ENCODE assay signal across 14 mouse cellular contexts in genomic region chr10:43279637-43280288, GRCm38 (mm10). TPM values are rescaled to one million over a fixed set of nuclear protein-coding genes. Genes with fewer than 3 reads are reported as not detected.
DNase-seq lines count a peak whose midpoint lies in the region; ATAC-seq and TF ChIP-seq lines count a peak whose summit lies in the region.
"Had no signal": no experiment of that assay in that cellular context is flagged by ENCODE, and none has a peak within 500 bp of the region (broad histone marks: within the 10 kb centered on the region; RNA-seq: fewer than 3 reads in every experiment).

No protein-coding gene starts in this region.

- no peak for TF ChIP-seq POLR2A in brain, embryonic 14.5 days (IDR thresholded peaks at IDR 0.05; ENCODE audit: borderline replicate concordance, extremely low read depth, insufficient read depth, insufficient read length, poor library complexity, severe bottlenecking)

- no peak for ATAC-seq in forebrain, embryonic 15.5 days (replicated peaks)
- ATAC-seq in midbrain, embryonic 15.5 days (replicated peaks): no peak
- ATAC-seq in kidney, embryonic 15.5 days (replicated peaks; ENCODE audit: low FRiP score): no peak
- ATAC-seq: inflammation-experienced regulatory T-cells, adult 6 months had no signal

- no peak overlapping the region for H3K4me3 ChIP-seq in forebrain, embryonic 15.5 days
- H3K4me3 ChIP-seq in forebrain, embryonic 10.5 days: no peak overlapping the region
- H3K4me3 ChIP-seq in midbrain, embryonic 15.5 days: no peak overlapping the region
- H3K4me3 ChIP-seq in kidney, embryonic 15.5 days (replicated peaks): no peak overlapping the region
- H3K4me3 ChIP-seq: heart, adult 2 months had no signal

- H3K9ac ChIP-seq in forebrain, embryonic 15.5 days (replicated peaks): no peak overlapping the region
- no peak overlapping the region for H3K9ac ChIP-seq in midbrain, embryonic 15.5 days
- no peak overlapping the region for H3K9ac ChIP-seq in kidney, embryonic 15.5 days
- H3K9ac ChIP-seq: liver, embryonic 14.5 days had no signal

- no peak for DNase-seq in forebrain, embryonic 10.5 days (ENCODE audit: extremely low spot score, low spot score)
- peak; percentile 17 for DNase-seq in left cerebral cortex, adult 11 months (ENCODE audit: low spot score)
- DNase-seq in left cerebral cortex, adult 8-10 months (ENCODE audit: low spot score in 2 of 2): no peak
- peak; percentile 44 for DNase-seq in brain, embryonic 14.5 days (ENCODE audit: low read depth)
- no peak for DNase-seq in gastrocnemius, postnatal 14 days
- DNase-seq: cerebellum, adult 11-12 months; heart, adult 2 months; lung, postnatal 10 days; thymus, adult 18-20 months had no signal

- H3K27ac ChIP-seq in forebrain, embryonic 15.5 days (replicated peaks): peak overlapping the region; percentile 79
- no peak overlapping the region for H3K27ac ChIP-seq in forebrain, embryonic 10.5 days
- H3K27ac ChIP-seq in midbrain, embryonic 15.5 days: peak overlapping the region; percentile 69
- no peak overlapping the region for H3K27ac ChIP-seq in kidney, embryonic 15.5 days
- H3K27ac ChIP-seq: heart, adult 2 months; liver, embryonic 14.5 days had no signal

- no peaks in the 10 kb centered on the region for H3K27me3 ChIP-seq in forebrain, embryonic 15.5 days
- no peaks in the 10 kb centered on the region for H3K27me3 ChIP-seq in forebrain, embryonic 10.5 days (ENCODE audit: poor library complexity, severe bottlenecking)
- H3K27me3 ChIP-seq in midbrain, embryonic 15.5 days (replicated peaks): no peaks in the 10 kb centered on the region
- H3K27me3 ChIP-seq in kidney, embryonic 15.5 days: no peaks in the 10 kb centered on the region

- no peak overlapping the region for H3K4me2 ChIP-seq in forebrain, embryonic 15.5 days (replicated peaks)
- H3K4me2 ChIP-seq in midbrain, embryonic 15.5 days: no peak overlapping the region
- H3K4me2 ChIP-seq in kidney, embryonic 15.5 days: no peak overlapping the region

- TF ChIP-seq CTCF in brain, embryonic 14.5 days (IDR thresholded peaks at IDR 0.05; ENCODE audit: borderline replicate concordance, extremely low read depth, insufficient read depth, insufficient read length): no peak

- 62% methylated on average over 5 of the region's 5 CpGs for WGBS in forebrain, embryonic 15.5 days
- 92% methylated on average over 5 of the region's 5 CpGs for WGBS in forebrain, embryonic 10.5 days
- 62% methylated on average over 5 of the region's 5 CpGs for WGBS in midbrain, embryonic 15.5 days
- WGBS in kidney, embryonic 15.5 days: 82% methylated on average over 5 of the region's 5 CpGs

- intact Hi-C loops in gastrocnemius, postnatal 14 days (cut with DNase I; ENCODE audit: low total_unique reads): no loop called here

- no peaks in the 10 kb centered on the region for H3K9me3 ChIP-seq in forebrain, embryonic 15.5 days
- no peaks in the 10 kb centered on the region for H3K9me3 ChIP-seq in forebrain, embryonic 10.5 days
- H3K9me3 ChIP-seq in midbrain, embryonic 15.5 days: no peaks in the 10 kb centered on the region
- H3K9me3 ChIP-seq in kidney, embryonic 15.5 days (replicated peaks): no peaks in the 10 kb centered on the region

- H3K4me1 ChIP-seq in forebrain, embryonic 15.5 days: peaks cover 22% of the 10 kb centered on the region
- H3K4me1 ChIP-seq in forebrain, embryonic 10.5 days: peaks cover 17% of the 10 kb centered on the region
- peaks cover 13% of the 10 kb centered on the region; the same call in 1 of the 2 replicates for H3K4me1 ChIP-seq in midbrain, embryonic 15.5 days
- H3K4me1 ChIP-seq in kidney, embryonic 15.5 days: peaks cover 4% of the 10 kb centered on the region; the same call in 1 of the 2 replicates

- no peaks in the 10 kb centered on the region for H3K36me3 ChIP-seq in forebrain, embryonic 15.5 days
- no peaks in the 10 kb centered on the region for H3K36me3 ChIP-seq in forebrain, embryonic 10.5 days (replicated peaks)
- H3K36me3 ChIP-seq in midbrain, embryonic 15.5 days (replicated peaks): no peaks in the 10 kb centered on the region
- H3K36me3 ChIP-seq in kidney, embryonic 15.5 days: no peaks in the 10 kb centered on the region

RNA-seq across cellular contexts. Expression of gene Pdss2, which starts 58.5 kb away (rescaled TPM):
- polyA plus RNA-seq in forebrain, embryonic 15.5 days (2015; fragmentation: Nextera tagmentation; extraction: Ambion mirVana): 15.1 and 16.1 TPM in 2 replicates
- polyA plus RNA-seq in forebrain, embryonic 10.5 days (2016; fragmentation: Nextera tagmentation; extraction: Ambion mirVana): 17.1 and 17.2 TPM in 2 replicates
- 10 to 100 TPM; 17.9 to 23.9 (median 19.2) TPM for total RNA-seq in left cerebral cortex, adult 8-10 months (2022)
- 12.3 and 12.6 TPM in 2 replicates for polyA plus RNA-seq in brain, embryonic 14.5 days (2012; rRNA removed)
- 17.4 and 17.6 TPM in 2 replicates for polyA plus RNA-seq in midbrain, embryonic 15.5 days (2015; fragmentation: Nextera tagmentation; extraction: Ambion mirVana)
- total RNA-seq in gastrocnemius, postnatal 14 days (2021): 10 to 100 TPM; 20.6 to 22.6 TPM
- polyA plus RNA-seq in kidney, embryonic 15.5 days (2015; fragmentation: Nextera tagmentation; extraction: Ambion mirVana): 14.5 and 15.3 TPM in 2 replicates

Comparison
In these comparisons a context has a peak if more than half of its experiments do, and no peak if none do; other contexts are left out.
1. H3K27ac ChIP-seq: peak in forebrain, embryonic 15.5 days (single experiment) and midbrain, embryonic 15.5 days (single experiment); none in forebrain, embryonic 10.5 days (single experiment) and kidney, embryonic 15.5 days (single experiment).
2. DNase-seq: peak in left cerebral cortex, adult 11 months (single experiment) and brain, embryonic 14.5 days (single experiment); none in forebrain, embryonic 10.5 days (single experiment), left cerebral cortex, adult 8-10 months (0 of 2) and gastrocnemius, postnatal 14 days (single experiment).